Mouse (Mus musculus) frontal cortex, adult 2 months (tissue): Measurements from ENCODE around the gene Dgki. TPM values are rescaled to one million over a fixed set of nuclear protein-coding genes. Genes with fewer than 3 reads are reported as not detected.
"Not testable (repeated sequence)": the region's sequence is repeated elsewhere in the genome, so short reads cannot be mapped to it uniquely, and the experiment has no call there.

ENCODE experiments used
- DNase-seq, 2 experiments: peaks; one replicate each; pipeline ENCODE4 v3.0.0; 2022; ENCODE audit warnings: low spot score in 1 of 2; ENCODE audit errors: extremely low spot score in 1 of 2
- polyA plus RNA-seq: library from polyadenylated mRNA; depleted of rRNA; stranded (reverse); fragments of >200 nt; gene quantifications from 2 replicates; pipeline ENCODE4 v1.2.3, GENCODE M21; 2012

The Dgki gene
- polyA plus RNA-seq, 1 experiment: 11.4 TPM

DNA sequence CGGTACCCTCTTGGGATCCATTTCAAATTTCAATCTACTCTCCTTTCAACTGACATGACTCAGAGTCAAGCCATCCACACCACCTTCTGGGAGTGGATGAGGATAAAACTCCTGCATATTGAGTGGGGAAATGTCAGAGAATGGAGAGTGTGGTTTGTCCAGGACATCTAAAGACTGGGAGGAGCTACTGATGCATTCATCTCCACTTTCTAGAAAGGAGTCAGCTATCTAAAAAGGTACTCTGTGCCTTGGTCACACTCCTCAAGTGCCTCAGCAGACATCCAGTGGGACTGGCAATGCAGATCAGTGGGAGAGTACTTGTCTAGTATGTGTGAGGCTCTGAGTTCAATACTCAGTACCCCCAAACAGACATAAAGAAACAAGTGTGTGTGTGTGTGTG, 145.9 kb downstream of the Dgki start:
- no peak for DNase-seq

DNA sequence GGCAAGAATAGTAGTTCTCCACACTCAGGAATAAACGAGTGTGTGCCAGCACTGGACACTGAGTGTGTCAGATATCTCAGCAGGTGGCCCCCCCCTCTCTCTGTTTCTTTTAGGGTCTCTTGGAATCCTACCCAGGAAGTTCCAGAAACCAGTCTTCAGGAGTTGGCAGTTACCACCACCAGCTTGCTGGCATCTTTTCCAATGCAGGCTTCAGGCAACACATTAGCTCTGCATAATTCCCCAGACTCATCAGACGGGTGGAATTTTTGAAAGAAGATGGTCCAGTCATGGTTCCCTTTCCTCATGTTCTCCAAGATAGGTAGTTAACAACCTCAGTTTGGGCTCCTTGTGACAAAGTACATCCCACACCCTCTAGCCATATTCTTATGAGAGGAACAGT, 149.5 kb downstream of the Dgki start:
- peak in 1 of 2 experiments; percentile 44 for DNase-seq

DNA sequence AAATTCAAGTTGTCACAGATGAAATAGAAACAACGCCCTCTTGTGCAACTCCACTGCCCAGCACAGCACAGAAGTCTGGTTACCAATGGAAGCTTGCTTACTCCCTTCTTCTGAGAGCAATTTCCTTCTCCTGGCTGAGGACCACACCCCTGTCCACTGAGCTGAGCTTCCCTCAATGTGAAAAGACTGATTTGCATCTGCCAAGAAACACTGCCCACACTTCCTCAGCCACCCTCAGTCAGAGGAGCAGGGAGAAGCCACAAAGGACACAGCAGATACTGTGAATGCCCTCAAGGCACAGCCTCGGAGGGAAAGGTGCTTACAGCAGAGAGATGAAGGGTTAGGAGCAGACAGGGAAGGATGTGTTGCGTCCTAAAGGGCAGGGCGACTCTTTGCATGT, 149.9 kb downstream of the Dgki start:
- DNase-seq: peak in 1 of 2 experiments; percentile 46

DNA sequence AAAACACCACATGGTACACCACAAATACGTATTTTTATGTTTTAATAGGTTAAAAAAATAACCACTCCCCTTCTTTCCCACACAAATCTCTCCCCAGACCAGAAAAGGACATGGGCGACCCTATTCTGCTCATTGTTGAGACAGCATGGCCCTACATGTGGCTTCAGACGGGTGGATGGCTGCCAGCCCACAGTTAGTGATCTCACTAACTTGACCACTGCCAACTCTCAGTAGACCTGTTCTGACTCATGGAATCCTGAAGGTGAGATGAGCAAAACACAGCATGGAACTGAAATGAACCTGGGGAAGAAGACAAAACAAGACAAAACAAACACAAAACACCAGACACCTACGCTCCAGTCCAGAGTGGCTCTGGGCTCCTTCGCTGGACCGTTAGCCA, 150.8 kb downstream of the Dgki start:
- DNase-seq: no peak

DNA sequence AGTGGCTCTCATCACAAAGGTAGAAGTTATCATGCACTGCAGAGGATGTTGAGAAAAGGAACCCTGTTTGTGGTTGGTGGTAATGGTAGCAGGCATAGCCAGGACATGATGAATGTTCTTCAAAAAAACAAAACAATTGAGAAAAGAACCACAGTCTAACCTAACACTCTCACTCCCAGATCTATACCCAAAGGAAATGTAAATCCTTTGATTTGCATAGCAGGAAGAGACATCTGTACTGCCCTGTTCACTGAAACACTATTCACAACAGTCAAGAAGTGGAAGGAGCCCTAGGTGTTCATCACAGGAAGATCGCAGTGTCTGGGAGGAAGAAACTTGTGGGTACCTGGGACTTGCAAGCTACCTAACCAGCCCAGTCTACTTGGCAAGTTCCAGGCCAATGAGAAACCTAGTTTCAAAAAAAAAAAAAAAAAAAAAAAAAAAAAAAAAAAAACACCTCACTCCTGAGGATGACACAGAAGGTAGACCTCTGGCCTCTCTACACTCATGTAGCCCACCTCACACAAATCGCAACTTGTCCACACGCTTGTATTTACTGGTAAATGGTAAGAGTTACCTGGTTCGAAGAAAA, 152.5 kb downstream of the Dgki start:
- DNase-seq: no peak

DNA sequence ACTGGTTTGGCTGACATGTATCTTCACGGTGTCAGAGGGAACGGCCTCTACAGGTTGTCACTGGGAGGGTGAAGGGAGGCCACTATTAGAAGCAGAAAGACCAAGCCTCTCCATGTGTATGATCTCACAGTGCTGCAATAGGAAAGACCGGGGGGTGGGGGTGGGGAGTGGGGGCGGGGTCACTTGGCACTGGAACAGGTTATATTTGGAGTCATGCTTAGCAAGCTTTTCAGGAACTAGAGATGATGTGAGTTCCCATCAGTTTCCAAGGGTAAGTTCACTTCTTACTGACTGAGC, 156.2 kb downstream of the Dgki start:
- no peak for DNase-seq

DNA sequence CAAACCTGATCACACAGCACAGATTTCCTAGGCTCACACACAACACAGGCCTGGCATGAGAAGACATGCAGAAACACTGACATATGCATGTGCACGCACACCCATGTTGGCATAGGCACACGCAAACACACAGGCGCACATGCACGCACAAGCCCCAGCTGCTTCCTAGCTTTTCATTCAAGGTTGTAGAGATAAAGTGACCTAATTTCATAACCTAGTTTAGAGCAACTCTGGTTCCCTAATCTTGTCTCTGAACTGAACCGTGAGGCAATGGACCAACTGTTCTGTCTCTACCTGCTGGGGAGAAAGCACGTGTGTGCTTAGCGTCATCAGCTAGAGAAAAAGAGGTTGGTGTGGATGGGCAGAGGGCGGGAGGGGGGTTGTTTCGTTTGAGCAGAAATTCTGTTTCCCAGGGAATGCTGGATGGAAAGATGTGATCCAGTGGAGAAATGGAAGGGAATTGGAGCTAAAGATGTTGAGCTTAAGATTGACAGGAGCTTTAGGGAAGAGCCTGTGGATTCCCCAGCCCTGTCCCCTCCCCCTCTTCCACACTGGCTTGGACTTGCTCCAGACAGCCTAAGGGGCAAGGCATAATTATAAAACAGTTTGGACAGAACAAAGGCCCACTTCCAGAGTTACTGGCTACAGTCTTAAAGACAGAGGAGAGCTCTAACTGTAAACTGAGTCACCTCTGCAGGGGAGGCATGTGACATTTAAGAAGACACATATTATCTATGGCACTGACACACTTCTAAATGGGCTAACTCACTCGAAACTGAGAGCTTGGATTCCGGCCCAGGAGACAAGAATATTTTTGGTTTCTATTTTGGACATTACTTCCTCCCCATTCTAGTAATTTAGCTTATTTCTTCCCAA, 156.8 kb downstream of the Dgki start:
- DNase-seq: peak; percentile 36 to 70

DNA sequence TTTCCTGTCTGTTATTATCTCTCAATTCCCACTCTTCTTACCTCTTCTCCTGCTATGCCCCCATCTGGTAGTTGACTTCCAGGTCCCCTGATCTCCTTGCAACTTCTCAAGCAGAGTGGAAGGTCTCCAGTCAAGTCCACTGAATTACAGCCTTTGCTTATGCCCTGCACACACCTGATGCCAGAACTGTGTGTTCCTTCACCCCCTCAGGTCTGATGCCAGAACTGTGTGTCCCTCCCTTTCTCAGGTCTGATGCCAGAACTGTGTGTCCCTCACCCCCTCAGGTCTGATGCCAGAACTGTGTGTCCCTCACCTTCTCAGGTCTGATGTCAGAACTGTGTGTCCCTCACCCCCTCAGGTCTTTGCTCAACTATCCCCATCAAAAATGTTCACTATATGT, 161.2 kb downstream of the Dgki start:
- DNase-seq: no peak

DNA sequence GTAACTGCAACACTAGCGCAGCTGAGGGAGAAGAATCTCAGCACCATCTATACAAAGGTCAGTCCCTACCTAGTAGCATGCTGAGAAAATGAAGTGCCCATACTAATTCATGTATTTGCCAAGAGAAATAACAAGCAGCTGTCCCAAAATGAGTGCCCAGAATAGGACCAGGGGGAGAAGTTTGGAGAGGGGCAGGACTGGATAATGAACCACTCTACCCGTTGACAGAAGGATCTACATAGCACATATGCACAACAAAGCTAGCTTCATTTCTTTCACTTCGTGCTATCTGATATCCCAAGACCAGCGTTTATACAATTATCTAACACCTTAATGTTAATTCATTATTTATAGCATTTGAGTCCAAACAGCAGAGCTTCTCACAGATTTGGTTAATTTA, 168.7 kb downstream of the Dgki start:
- no peak for DNase-seq

DNA sequence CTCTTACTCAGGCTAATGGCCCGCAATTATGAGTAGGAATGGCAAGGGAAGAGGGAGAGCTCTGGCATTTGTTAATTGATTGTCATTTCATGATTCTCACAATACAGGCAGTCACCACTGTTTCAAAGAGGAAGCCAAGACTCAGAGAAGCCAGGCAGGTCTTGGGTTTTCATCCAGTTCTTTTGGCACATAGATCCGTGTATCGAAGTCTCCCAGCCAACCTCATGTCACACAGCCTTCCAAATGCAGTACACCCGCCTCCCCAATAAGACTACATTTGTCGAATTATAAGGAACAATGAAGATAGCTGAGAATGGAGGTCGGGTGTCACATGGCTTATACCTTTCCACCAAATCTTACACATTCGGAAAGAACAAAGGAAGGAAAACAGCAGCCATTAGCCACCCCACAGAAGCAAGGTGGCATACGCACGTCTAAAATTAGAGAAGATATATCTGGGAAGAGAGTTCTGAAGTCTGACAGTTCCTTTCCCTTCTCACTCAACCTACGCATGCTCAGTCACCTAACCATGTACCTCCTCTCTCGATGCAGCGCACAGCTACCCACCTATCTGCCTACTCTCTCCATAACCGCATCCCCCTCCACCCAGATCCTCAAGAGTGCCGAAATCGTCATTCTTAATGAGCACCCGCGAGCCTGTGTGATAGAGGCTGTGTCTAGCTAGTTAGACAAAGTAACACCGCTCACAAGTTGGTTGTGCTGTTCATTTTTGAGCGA, 179.4 kb downstream of the Dgki start:
- peak; percentile 35 to 65 for DNase-seq

DNA sequence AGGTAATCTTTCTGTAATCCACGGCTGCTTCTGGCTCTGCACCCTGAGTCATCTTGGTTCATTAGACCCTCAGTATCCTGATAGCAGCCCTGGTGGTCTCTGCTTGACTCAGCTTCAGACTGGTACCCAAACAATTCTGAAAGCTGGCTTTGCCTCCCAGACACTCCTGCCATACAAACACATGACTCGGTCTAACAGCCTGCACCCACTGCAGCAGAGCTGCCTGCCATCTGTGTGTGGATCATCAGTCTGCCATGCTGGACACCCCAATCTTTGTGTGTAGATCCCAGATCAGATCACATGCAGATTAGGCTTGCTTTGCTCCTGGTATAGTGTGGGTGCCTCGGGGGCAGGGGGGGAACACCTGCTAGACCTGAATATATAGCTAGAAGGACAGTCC, 180.8 kb downstream of the Dgki start:
- DNase-seq: no peak

DNA sequence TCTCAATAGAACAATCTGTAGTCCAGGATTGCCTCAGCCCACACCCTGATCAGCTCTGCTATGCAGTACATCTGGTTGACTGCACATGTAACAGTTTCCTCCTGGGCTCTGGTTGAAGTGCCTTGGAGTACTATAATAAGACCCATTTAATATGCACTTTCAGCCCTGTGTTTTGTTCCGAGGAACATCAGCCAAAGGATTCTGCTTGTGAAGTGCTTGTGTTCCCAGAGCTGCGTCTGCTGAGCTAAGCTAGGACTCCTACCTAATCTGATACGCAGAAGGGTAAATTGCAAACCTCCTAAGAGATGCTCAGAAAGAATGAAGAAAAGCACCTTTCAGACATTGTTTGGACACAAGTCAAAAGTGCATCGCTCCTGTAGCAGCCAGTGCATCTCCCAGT, 186.9 kb downstream of the Dgki start:
- no peak for DNase-seq

DNA sequence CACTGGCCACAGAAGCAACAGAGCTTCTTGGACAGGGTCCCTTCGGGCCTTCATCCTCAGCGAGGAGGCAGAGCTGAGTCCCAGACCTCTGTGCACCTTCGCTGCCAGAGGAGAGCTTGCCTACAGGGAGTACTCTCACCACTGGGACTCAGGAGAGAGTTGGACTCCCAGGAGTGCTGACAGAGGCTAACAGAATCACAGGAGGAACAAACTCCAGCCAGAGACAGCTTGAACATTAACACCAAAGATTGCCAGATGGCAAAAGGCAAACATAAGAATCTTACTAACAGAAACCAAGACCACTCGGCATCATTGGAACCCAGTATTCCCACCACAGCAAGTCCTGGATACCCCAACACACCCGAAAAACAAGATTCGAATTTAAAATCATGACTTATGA, 193.7 kb downstream of the Dgki start:
- DNase-seq: not testable (repeated sequence)

DNA sequence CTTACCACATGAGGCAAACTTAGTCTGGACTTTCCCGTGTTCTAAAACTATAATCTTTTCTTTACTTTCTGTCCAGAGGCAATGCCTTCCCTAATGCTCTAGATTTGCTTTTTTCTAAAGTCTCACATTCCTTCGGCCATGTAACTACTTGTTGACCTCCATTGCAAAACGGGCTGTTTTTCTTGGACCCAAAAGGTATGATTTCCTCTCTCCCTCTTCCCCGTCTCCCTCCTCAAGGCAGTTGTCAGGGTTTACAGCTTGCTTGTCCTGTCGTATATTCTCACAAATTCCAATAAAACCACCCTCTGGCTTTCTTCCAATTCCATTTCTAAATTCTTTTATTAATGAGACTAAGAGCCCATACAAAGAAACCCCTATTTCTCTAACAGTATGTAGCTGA, 199.6 kb downstream of the Dgki start:
- no peak for DNase-seq

DNA sequence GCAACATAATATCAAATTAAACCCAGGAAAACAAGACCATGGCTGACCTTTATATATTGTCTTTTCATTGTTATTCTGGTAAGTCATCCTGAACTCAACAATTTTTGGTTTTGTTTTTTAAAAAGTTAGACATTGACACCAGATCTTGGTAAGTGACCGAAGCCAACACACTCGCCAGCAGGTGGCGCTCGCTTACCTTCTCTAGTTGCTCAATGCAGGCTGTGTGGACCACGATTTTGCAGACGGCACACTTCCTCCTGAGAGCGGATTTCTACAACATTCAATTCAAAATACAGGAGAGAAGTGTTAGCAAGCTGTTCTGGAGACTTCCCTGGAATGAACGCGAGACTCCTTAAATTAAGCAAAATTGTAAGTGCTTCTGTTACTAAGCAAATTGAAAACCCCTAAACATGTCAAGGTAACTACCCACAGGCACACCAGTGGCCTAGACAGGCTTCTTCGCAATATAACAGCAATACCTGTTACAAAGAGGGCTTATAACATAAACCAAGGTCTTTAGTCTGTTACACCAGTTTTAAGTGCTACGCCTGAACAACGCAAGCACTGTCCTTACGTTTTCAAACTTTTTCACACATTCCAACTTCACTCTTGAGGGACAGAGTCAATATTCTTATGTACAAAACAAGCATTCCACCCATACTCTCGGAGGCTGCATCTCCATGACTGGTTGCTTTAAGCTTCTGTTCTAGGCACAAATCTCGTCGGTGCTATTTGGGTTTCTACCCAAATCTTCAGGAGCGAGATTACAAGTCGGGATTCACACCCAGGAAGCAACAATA, 202.4 kb downstream of the Dgki start:
- peak; percentile 72 to 96 for DNase-seq

DNA sequence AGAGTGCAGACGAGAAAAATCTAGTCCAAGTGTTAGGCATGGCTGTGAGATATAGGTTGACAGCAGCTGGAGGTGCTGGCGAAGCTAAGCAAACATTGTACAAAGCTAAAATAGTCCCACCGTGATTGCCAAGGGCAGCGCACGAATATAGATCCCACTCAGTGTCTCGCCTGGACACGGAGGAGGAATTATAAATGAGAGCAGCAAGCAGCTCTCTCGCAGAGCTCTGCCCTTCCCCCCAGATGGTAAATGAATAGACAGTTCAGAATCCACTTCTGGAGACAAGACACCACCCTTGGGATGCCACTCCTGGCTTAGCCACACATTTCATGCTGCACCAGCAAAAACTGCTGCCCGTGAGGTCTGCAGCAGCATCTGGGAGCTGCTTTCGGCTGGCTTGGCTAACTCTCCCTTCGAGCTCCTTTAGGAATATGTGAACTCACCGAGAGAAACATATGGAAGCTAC, 203.1 kb downstream of the Dgki start:
- peak; percentile 36 to 63 for DNase-seq

DNA sequence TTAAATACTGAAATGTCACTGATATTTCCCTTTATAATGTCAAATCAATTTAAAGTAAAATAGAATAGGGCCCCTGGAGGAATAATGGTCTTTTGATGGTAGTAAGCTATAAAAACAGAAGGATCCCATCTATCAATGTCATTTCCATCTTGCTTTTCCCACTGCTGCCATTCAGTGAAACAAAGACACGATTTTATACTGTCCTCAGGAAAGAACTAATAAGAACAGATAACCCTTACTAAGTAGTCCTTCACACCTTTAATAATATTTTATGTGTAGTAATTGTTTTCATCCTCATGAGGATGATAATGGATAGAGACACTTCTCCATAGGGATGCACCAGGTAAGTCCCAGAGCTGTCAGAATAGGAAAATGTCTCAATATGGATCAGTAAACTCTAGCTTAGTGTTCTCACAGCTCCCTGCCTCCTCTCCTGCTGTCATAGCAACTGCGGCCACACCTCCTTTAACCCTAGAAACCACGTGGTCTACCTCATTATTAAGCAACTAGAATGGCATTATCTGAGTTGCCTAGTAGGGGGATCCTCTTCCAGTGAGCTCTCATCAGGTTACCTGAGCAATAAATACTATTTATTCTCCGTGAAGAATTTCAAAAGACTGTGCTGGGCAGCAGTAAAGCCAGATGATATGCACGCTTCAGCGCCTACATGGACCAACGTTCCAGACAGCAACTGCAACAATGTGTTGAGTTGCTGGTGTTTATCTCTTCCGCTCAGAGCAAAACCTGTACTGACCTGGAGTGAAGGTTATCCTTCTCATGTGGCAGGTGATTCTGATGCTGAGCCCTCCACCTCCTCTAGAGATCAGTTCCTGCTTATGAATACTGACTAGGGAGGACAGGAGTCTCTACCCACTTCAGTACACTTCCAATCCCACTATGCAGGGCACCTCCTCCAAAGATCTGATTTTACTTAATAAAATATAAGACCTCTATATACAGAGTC, 210.6 kb downstream of the Dgki start:
- DNase-seq: no peak

DNA sequence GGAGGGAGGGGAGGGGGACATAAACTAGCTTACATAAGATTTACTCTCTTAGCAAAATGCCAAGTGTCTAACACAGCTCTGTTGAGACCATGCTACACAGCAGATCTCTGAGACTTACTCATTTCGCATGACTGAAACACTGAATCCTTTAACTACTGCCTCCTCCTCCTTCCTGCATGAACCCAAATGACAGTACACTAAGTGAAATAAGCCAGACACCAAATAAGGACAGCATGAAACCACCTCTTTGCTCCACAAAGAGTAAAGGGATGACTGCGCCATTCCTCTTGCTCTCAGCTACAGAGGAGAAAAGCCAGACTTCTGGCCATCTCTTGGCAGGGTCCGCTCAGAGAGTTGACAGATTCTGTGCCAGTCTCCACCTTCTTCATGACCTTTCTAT, 217.0 kb downstream of the Dgki start:
- no peak for DNase-seq

DNA sequence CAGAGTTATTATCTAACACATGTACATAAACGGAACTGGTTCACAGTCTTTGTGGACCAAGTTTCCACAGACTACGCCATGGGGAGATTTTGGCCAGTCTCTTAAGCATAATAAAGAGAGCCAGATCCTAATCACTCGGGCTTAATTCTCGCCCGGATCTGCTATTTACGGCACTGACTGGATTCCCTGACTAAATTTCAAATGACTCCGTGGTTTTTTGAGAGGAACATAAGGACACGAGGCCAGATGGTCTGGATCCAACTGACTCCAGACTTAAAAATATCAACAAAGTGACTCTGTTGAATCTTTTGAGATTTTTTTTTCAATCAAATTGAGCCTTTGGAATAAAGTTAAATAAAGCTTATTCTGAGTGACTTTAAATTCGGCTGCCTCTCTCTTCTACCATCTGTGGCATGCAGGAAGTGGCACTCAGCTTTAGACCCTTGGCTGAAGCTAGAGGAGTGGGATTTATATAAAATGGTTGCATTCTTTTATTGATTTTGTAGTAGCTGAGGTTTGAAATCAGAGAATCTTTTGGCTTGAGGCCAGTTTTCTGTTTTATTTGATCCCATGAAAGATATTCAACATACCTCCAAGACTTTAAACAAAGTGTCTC, 227.5 kb downstream of the Dgki start:
- DNase-seq: peak in 1 of 2 experiments; percentile 31
